Mouse (Mus musculus): Measurements from ENCODE around the gene Ptpn13. TPM values are rescaled to one million over a fixed set of nuclear protein-coding genes. Genes with fewer than 3 reads are reported as not detected.

Gene Ptpn13
- polyA plus RNA-seq, 1 experiment from 2014 or later = 215 TPM

GRCm38 (mm10) chr5:103554769-103555168 is 129.8 kb downstream of the Ptpn13 start:
- ChIA-PET POLR2A (interaction anchor here (0.7 kb wide), 1 partner anchor 101 kb away, joined by 3 read pairs; the partner anchor contains the start of gene 1700016H13Rik), CTCF (interaction anchor here (1.2 kb wide), 1 partner anchor 14 kb away, joined by 3 read pairs; no protein-coding TSS in a partner anchor)
- TF ChIP-seq CTCF (IDR thresholded peaks at IDR 0.05) = no peak
- in situ Hi-C loops (cut with MboI; ENCODE audit: low pct_unique_long_range_greater_than_20kb) = no loop called here
- no peaks in the 10 kb centered on the region for H3K27me3 ChIP-seq
- DNase-seq (ENCODE audit: low read depth, low spot score) (no peak), ATAC-seq (no peak)

- ATAC-seq (no peak), DNase-seq (ENCODE audit: low read depth, low spot score) (no peak)
- in situ Hi-C loops (cut with MboI; ENCODE audit: low pct_unique_long_range_greater_than_20kb) = no loop called here
- no peak for TF ChIP-seq CTCF (IDR thresholded peaks at IDR 0.05)
- no peaks in the 10 kb centered on the region for H3K27me3 ChIP-seq
- ChIA-PET POLR2A (no interaction called here), CTCF (interaction anchor here (2.2 kb wide), 1 partner anchor 22 kb away, joined by 8 read pairs; no protein-coding TSS in a partner anchor)
These were observed 135.6 kb downstream of the Ptpn13 start for GRCm38 (mm10) chr5:103560546-103560945.

DNA sequence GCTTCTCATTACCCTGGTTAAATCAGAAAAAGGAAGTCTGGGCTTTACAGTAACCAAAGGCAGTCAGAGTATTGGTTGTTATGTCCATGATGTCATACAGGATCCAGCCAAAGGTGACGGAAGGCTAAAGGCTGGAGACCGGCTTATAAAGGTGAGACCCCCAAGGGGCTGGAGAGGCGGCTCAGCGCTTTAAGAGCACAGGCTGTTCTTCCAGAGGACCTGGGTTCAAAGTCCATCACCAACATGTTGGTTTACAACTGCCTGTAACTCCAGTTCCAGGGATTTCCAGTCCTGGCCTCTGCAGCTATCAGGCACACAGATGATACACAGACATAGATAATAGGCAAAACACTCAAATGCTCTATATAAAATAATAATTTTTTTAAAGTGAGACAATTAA is 143.0 kb downstream of the Ptpn13 start:
- no peak for TF ChIP-seq CTCF (IDR thresholded peaks at IDR 0.05)
- ATAC-seq (no peak), DNase-seq (ENCODE audit: low read depth, low spot score) (no peak)
- in situ Hi-C loops (cut with MboI; ENCODE audit: low pct_unique_long_range_greater_than_20kb) = no loop called here
- CTCF ChIA-PET = interaction anchor here (0.8 to 2.2 kb wide), 6 partner anchors 9 to 19 kb away, joined by 3 to 6 read pairs (median 4); no protein-coding TSS in a partner anchor
- POLR2A ChIA-PET = interaction anchor here (1.1 to 1.4 kb wide), 2 partner anchors 9 to 18 kb away, joined by 3 read pairs; no protein-coding TSS in a partner anchor
- no peaks in the 10 kb centered on the region for H3K27me3 ChIP-seq

DNA sequence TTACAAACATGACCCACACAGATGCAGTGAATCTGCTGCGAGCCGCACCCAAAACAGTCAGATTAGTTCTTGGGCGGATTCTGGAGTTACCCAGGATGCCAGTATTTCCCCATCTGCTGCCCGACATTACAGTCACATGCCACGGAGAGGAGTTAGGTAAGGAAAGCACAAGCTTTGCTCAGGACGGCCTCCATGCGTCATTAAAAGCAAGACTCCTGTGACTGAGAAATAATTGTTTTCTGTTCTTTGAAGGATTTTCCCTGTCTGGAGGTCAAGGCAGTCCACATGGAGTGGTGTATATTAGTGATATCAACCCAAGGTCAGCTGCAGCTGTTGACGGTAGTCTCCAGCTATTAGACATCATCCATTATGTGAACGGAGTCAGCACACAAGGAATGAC is 144.5 kb downstream of the Ptpn13 start:
- POLR2A ChIA-PET = no interaction called here
- DNase-seq (ENCODE audit: low read depth, low spot score) = no peak
- CTCF ChIA-PET = interaction anchor here (0.8 to 2.2 kb wide), 2 partner anchors 17 to 20 kb away, joined by 4 to 6 read pairs; no protein-coding TSS in a partner anchor
- no peak for TF ChIP-seq CTCF (IDR thresholded peaks at IDR 0.05)
- ATAC-seq = no peak
- H3K27me3 ChIP-seq = no peaks in the 10 kb centered on the region
- in situ Hi-C loops (cut with MboI; ENCODE audit: low pct_unique_long_range_greater_than_20kb) = no loop called here

DNA sequence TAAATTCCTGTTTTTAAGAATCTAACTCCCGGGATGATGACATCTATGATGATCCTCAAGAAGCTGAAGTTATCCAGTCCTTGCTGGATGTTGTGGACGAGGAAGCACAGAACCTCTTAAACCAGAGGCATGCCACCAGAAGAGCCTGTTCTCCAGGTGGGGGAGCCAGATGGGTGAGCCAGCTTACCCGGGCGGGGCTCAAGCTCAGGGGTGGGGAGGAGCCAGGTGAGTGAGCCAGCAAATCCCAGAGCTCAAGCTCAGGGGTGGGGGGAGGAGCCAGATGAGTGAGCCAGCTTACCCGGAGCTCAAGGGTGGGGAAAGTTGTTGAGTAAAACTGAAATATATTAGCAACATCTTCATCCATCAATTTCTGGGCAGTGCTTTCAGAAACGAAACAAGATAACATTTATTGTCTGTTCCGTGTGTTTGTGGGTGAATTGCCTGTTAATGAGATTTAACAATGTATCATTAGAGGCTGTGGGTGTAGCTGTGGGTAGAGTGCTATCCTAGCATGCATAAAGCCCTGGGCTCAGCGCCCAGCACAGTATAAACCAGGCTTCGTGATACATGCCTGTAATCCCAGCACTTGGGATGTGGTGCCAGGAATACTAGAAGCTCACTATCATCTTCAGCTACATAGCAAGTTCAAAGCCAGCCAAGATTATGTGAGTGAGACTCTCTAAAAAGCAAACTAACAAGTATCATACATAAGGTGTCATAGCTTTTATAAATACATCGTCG is 154.9 kb downstream of the Ptpn13 start:
- DNase-seq (ENCODE audit: low read depth, low spot score) (no peak), ATAC-seq (no peak)
- no peak for TF ChIP-seq CTCF (IDR thresholded peaks at IDR 0.05)
- ChIA-PET POLR2A (interaction anchor here (1.6 kb wide), 1 partner anchor 12 kb away, joined by 5 read pairs; no protein-coding TSS in a partner anchor), CTCF (interaction anchor here (0.7 to 1.3 kb wide), 5 partner anchors 9 to 157 kb away, joined by 3 to 5 read pairs (median 3); no protein-coding TSS in a partner anchor)
- H3K27me3 ChIP-seq = no peaks in the 10 kb centered on the region
- in situ Hi-C loops (cut with MboI; ENCODE audit: low pct_unique_long_range_greater_than_20kb) = no loop called here

DNA sequence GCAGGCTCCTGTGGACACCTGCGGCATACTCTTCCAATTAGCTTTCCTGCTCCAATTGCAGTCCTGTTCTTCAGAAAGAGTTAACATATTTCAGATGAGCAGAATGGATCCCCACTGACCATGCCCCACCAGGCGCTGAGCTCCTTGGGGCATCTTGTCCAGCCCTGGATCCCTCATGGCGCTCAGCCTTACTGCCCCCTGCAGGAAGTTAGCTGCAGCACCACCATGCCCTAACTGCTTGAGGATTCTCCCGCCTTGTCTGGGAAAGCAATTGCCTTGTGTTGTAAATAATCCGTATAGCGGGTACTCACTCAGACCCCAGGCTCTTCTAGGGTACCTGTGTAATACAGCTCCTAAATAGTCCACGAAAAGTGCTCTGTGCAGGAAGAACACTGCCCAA is 162.2 kb downstream of the Ptpn13 start:
- ATAC-seq (no peak), DNase-seq (ENCODE audit: low read depth, low spot score) (no peak)
- ChIA-PET CTCF (interaction anchor here (0.8 to 2.8 kb wide), 14 partner anchors 8 to 249 kb away, joined by 3 to 29 read pairs (median 3); no protein-coding TSS in a partner anchor), POLR2A (interaction anchor here (1.0 to 1.6 kb wide), 3 partner anchors 8 to 15 kb away, joined by 3 to 4 read pairs (median 3); no protein-coding TSS in a partner anchor)
- TF ChIP-seq CTCF (IDR thresholded peaks at IDR 0.05) = no peak
- in situ Hi-C loops (cut with MboI; ENCODE audit: low pct_unique_long_range_greater_than_20kb) = no loop called here
- no peaks in the 10 kb centered on the region for H3K27me3 ChIP-seq

GRCm38 (mm10) chr5:103591846-103592245 is 166.9 kb downstream of the Ptpn13 start:
- no peak for TF ChIP-seq CTCF (IDR thresholded peaks at IDR 0.05)
- in situ Hi-C loops (cut with MboI; ENCODE audit: low pct_unique_long_range_greater_than_20kb) = no loop called here
- ChIA-PET POLR2A (interaction anchor here (0.7 to 1.5 kb wide), 3 partner anchors 11 to 468 kb away, joined by 3 to 5 read pairs (median 3); no protein-coding TSS in a partner anchor), CTCF (interaction anchor here (1.2 to 1.8 kb wide), 3 partner anchors 10 to 64 kb away, joined by 3 to 7 read pairs (median 3); partner anchors contain the start of gene 1700016H13Rik)
- no peak for DNase-seq (ENCODE audit: low read depth, low spot score)
- H3K27me3 ChIP-seq = no peaks in the 10 kb centered on the region
- no peak for ATAC-seq

DNA sequence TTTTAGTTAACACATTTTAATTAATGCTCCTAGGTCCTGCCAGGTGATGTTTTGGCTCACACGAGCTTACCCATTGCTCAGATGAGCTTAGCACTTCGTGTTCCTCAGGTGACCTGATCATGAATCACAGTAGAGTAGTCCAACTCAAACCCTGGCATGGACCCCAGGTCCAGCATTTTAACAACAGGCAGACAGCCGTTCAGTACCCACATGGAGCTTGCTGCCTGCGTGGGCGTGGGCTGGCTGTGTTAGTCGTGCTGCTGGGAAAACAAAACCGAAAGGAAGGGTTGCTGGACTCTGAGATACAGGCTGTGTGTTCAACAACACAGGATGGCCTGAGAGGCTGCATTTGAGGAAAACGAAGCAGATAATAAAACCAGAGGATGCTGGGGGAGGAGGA is 167.7 kb downstream of the Ptpn13 start:
- no peaks in the 10 kb centered on the region for H3K27me3 ChIP-seq
- in situ Hi-C loops (cut with MboI; ENCODE audit: low pct_unique_long_range_greater_than_20kb) = no loop called here
- ChIA-PET POLR2A (interaction anchor here (1.1 to 1.5 kb wide), 3 partner anchors 10 to 243 kb away, joined by 3 to 5 read pairs (median 3); no protein-coding TSS in a partner anchor), CTCF (interaction anchor here (0.7 to 1.8 kb wide), 2 partner anchors 11 to 20 kb away, joined by 3 to 7 read pairs; no protein-coding TSS in a partner anchor)
- no peak for TF ChIP-seq CTCF (IDR thresholded peaks at IDR 0.05)
- ATAC-seq (peak; percentile 14), DNase-seq (ENCODE audit: low read depth, low spot score) (no peak)

- in situ Hi-C loops (cut with MboI; ENCODE audit: low pct_unique_long_range_greater_than_20kb) = no loop called here
These were observed 168.6 kb downstream of the Ptpn13 start for GRCm38 (mm10) chr5:103593575-103593974.

DNA sequence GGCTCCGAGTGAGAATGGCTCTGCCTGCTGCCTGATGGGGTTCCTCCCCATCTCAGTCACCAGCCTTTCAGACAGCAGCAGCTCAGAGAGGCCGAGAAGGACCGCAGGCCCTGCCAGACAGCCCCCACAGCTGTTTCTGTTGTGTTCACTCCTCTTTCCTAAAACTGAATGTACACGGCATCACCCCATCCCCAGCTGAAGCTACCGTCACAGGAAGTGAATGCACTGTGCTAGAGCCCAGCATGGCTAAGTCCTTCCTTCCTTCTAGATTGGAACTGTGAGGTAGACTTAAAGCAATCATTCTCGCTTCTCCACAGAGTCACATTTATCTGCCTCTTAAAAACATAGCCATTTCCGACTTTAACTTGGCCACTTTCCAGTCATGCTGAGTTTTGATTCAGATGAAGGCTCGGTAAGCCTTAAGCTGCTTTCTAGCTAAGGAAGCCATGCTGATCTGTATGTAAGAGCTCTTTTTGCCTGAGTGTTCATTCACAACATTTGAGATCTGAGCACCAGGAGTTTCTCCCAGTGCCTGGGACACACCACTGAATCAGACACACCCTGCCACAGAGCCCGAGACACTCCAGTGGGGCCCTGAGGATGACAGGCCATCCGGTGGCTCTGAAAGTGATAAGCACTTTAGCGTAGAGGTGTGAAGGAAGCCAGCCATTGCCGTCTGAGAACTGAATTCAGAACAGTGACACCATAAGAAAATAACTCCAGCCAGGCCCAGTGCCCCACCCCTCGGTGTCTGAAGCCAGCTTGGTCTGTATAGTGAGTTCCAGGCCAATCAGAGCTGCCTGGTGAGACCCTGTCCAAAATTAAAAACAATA is 170.6 kb downstream of the Ptpn13 start:
- CTCF ChIA-PET = interaction anchor here (1.0 to 1.8 kb wide), 2 partner anchors 8 to 14 kb away, joined by 3 to 6 read pairs; no protein-coding TSS in a partner anchor
- no peak for ATAC-seq
- no peaks in the 10 kb centered on the region for H3K27me3 ChIP-seq
- DNase-seq (ENCODE audit: low read depth, low spot score) = no peak
- no peak for TF ChIP-seq CTCF (IDR thresholded peaks at IDR 0.05)
- POLR2A ChIA-PET = interaction anchor here (0.7 to 1.1 kb wide), 2 partner anchors 9 to 105 kb away, joined by 3 read pairs; no protein-coding TSS in a partner anchor
- in situ Hi-C loops (cut with MboI; ENCODE audit: low pct_unique_long_range_greater_than_20kb) = no loop called here

More at GRCm38 (mm10) chr5:103593575-103593974, 168.6 kb downstream of the Ptpn13 start:
- POLR2A ChIA-PET = no interaction called here
- ATAC-seq = no peak
- no peak for TF ChIP-seq CTCF (IDR thresholded peaks at IDR 0.05)
- DNase-seq (ENCODE audit: low read depth, low spot score) = no peak
- no peaks in the 10 kb centered on the region for H3K27me3 ChIP-seq
- CTCF ChIA-PET = interaction anchor here (1.0 to 1.4 kb wide), 5 partner anchors 9 to 249 kb away, joined by 3 to 5 read pairs (median 3); no protein-coding TSS in a partner anchor

Measured in Patski (cell line).